Mouse (Mus musculus): Measurements from ENCODE around the gene AW011738. TPM values are rescaled to one million over a fixed set of nuclear protein-coding genes. Genes with fewer than 3 reads are reported as not detected.

Gene AW011738
- polyA plus RNA-seq, 1 experiment = 0.89 TPM

- TF ChIP-seq FLI1 (IDR thresholded peaks at IDR 0.05; ENCODE audit: low read length) (no peak), GATA1 (IDR thresholded peaks at IDR 0.05; ENCODE audit: borderline replicate concordance, low read length) (no peak)
- Histone ChIP-seq H3K9me3 (no peaks in the 10 kb centered on the region), H3K4me3 (replicated peaks) (peak overlapping the region; percentile 64), H3K27me3 (replicated peaks) (peaks cover 81% of the 10 kb centered on the region), H3K4me1 (peaks cover 40% of the 10 kb centered on the region), H3K36me3 (replicated peaks; ENCODE audit: low read length) (peaks cover 2% of the 10 kb centered on the region)
Measured at GRCm38 (mm10) chr4:156185950-156186850, 16.9 kb upstream of the AW011738 start.

- no peak for TF ChIP-seq FLI1 (IDR thresholded peaks at IDR 0.05; ENCODE audit: low read length)
- no peak for TF ChIP-seq GATA1 (IDR thresholded peaks at IDR 0.05; ENCODE audit: borderline replicate concordance, low read length)
- Histone ChIP-seq H3K4me1 (peaks cover 43% of the 10 kb centered on the region), H3K9me3 (no peaks in the 10 kb centered on the region)
Measured at GRCm38 (mm10) chr4:156188162-156188810, 14.8 kb upstream of the AW011738 start.

GRCm38 (mm10) chr4:156188811-156189323, 14.2 kb upstream of the AW011738 start:
- peaks cover 37% of the 10 kb centered on the region for H3K4me1 ChIP-seq
- TF ChIP-seq FLI1 (IDR thresholded peaks at IDR 0.05; ENCODE audit: low read length) (no peak), GATA1 (IDR thresholded peaks at IDR 0.05; ENCODE audit: borderline replicate concordance, low read length) (no peak)

More at GRCm38 (mm10) chr4:156188162-156188810, 14.8 kb upstream of the AW011738 start:
- peaks cover 91% of the 10 kb centered on the region for H3K27me3 ChIP-seq (replicated peaks)
- H3K4me3 ChIP-seq (replicated peaks) = no peak overlapping the region
- peaks cover 2% of the 10 kb centered on the region for H3K36me3 ChIP-seq (replicated peaks; ENCODE audit: low read length)

GRCm38 (mm10) chr4:156192421-156193199, 10.5 kb upstream of the AW011738 start:
- TF ChIP-seq GATA1 (IDR thresholded peaks at IDR 0.05; ENCODE audit: borderline replicate concordance, low read length) (no peak), FLI1 (IDR thresholded peaks at IDR 0.05; ENCODE audit: low read length) (no peak)
- Histone ChIP-seq H3K4me1 (peaks cover 28% of the 10 kb centered on the region), H3K4me3 (replicated peaks) (no peak overlapping the region), H3K36me3 (replicated peaks; ENCODE audit: low read length) (no peaks in the 10 kb centered on the region), H3K9me3 (no peaks in the 10 kb centered on the region), H3K27me3 (replicated peaks) (peaks cover 94% of the 10 kb centered on the region)

More at GRCm38 (mm10) chr4:156188811-156189323, 14.2 kb upstream of the AW011738 start:
- peaks cover 2% of the 10 kb centered on the region for H3K36me3 ChIP-seq (replicated peaks; ENCODE audit: low read length)
- no peaks in the 10 kb centered on the region for H3K9me3 ChIP-seq
- peaks cover 93% of the 10 kb centered on the region for H3K27me3 ChIP-seq (replicated peaks)
- H3K4me3 ChIP-seq (replicated peaks) = no peak overlapping the region

- peaks cover 32% of the 10 kb centered on the region for H3K4me1 ChIP-seq
- peaks cover 89% of the 10 kb centered on the region for H3K27me3 ChIP-seq (replicated peaks)
- TF ChIP-seq FLI1 (IDR thresholded peaks at IDR 0.05; ENCODE audit: low read length) (no peak), GATA1 (IDR thresholded peaks at IDR 0.05; ENCODE audit: borderline replicate concordance, low read length) (no peak)
Measured at GRCm38 (mm10) chr4:156193200-156193590, 9.9 kb upstream of the AW011738 start.

GRCm38 (mm10) chr4:156193906-156194305, 9.2 kb upstream of the AW011738 start:
- no peaks in the 10 kb centered on the region for H3K36me3 ChIP-seq (replicated peaks; ENCODE audit: low read length)
- H3K4me1 ChIP-seq = peaks cover 35% of the 10 kb centered on the region
- no peaks in the 10 kb centered on the region for H3K9me3 ChIP-seq
- H3K4me3 ChIP-seq (replicated peaks) = no peak overlapping the region
- no peak for TF ChIP-seq GATA1 (IDR thresholded peaks at IDR 0.05; ENCODE audit: borderline replicate concordance, low read length)
- H3K27me3 ChIP-seq (replicated peaks) = peaks cover 83% of the 10 kb centered on the region

More at GRCm38 (mm10) chr4:156193200-156193590, 9.9 kb upstream of the AW011738 start:
- Histone ChIP-seq H3K36me3 (replicated peaks; ENCODE audit: low read length) (no peaks in the 10 kb centered on the region), H3K4me3 (replicated peaks) (no peak overlapping the region), H3K9me3 (no peaks in the 10 kb centered on the region)

- H3K4me3 ChIP-seq (replicated peaks) = no peak overlapping the region
- H3K4me1 ChIP-seq = peaks cover 36% of the 10 kb centered on the region
- no peaks in the 10 kb centered on the region for H3K9me3 ChIP-seq
- H3K27me3 ChIP-seq (replicated peaks) = peaks cover 78% of the 10 kb centered on the region
- H3K36me3 ChIP-seq (replicated peaks; ENCODE audit: low read length) = no peaks in the 10 kb centered on the region
- TF ChIP-seq GATA1 (IDR thresholded peaks at IDR 0.05; ENCODE audit: borderline replicate concordance, low read length) (no peak), FLI1 (IDR thresholded peaks at IDR 0.05; ENCODE audit: low read length) (no peak)
Measured at GRCm38 (mm10) chr4:156194346-156194745, 8.8 kb upstream of the AW011738 start.

GRCm38 (mm10) chr4:156195927-156196870, 6.9 kb upstream of the AW011738 start:
- TF ChIP-seq FLI1 (IDR thresholded peaks at IDR 0.05; ENCODE audit: low read length) (no peak), GATA1 (IDR thresholded peaks at IDR 0.05; ENCODE audit: borderline replicate concordance, low read length) (no peak)
- H3K9me3 ChIP-seq = no peaks in the 10 kb centered on the region
- peaks cover 54% of the 10 kb centered on the region for H3K4me1 ChIP-seq
- H3K36me3 ChIP-seq (replicated peaks; ENCODE audit: low read length) = peaks cover 3% of the 10 kb centered on the region
- peaks cover 60% of the 10 kb centered on the region for H3K27me3 ChIP-seq (replicated peaks)
- peak overlapping the region; percentile 97 for H3K4me3 ChIP-seq (replicated peaks)
